Mouse (Mus musculus) hindbrain, embryonic 12.5 days (tissue): ENCODE results near the gene Psat1. TPM values are rescaled to one million over a fixed set of nuclear protein-coding genes. Genes with fewer than 3 reads are reported as not detected.
A peak's percentile ranks its signal among the peaks of the same experiment; 100 is the strongest.

ENCODE experiments used
- ATAC-seq: fragments of 200-750 bp; cut with Nextera tagmentation; 2 replicates; pipeline ENCODE4 v1.8.0; 2017; ENCODE audit warnings: moderate TSS enrichment; ENCODE audit not compliant: low FRiP score
- H3K27ac ChIP-seq: fragments of 300-500 bp; sonication (generic); 2 replicates; pipeline ENCODE4 v1.5.1; 2016; ENCODE audit warnings: mild to moderate bottlenecking
- H3K27me3 ChIP-seq: fragments of 300-500 bp; sonication (generic); 2 replicates; pipeline ENCODE4 v1.6.1; 2016; ENCODE audit warnings: mild to moderate bottlenecking
- H3K36me3 ChIP-seq: fragments of 300-500 bp; sonication (generic); 2 replicates; pipeline ENCODE4 v1.6.1; 2016; ENCODE audit warnings: mild to moderate bottlenecking
- H3K4me1 ChIP-seq: fragments of 300-500 bp; sonication (generic); 2 replicates; pipeline ENCODE4 v1.6.1; 2016
- H3K4me2 ChIP-seq: fragments of 300-500 bp; sonication (generic); replicated peaks from 2 replicates; pipeline ENCODE4 v1.6.1; 2016; ENCODE audit warnings: mild to moderate bottlenecking
- H3K4me3 ChIP-seq: fragments of 300-500 bp; sonication (generic); 2 replicates; pipeline ENCODE4 v1.5.1; 2016; ENCODE audit warnings: mild to moderate bottlenecking
- H3K9ac ChIP-seq: fragments of 300-500 bp; sonication (generic); 2 replicates; pipeline ENCODE4 v1.6.1; 2016; ENCODE audit warnings: mild to moderate bottlenecking, moderate library complexity
- H3K9me3 ChIP-seq: fragments of 300-500 bp; sonication (generic); replicated peaks from 2 replicates; pipeline ENCODE4 v1.6.1; 2016; ENCODE audit warnings: mild to moderate bottlenecking
- WGBS: fragments of 180-500 bp; shearing (Covaris S2); methylation state at CpG from one replicate; pipeline ENCODE4 v1.1.7; 2016; 5-methylcytosine and 5-hydroxymethylcytosine counted together
- polyA plus RNA-seq: library from polyadenylated mRNA; unstranded; fragments of >200 nt; fragmentation: Nextera tagmentation; extraction: Ambion mirVana; gene quantifications from 2 replicates; pipeline ENCODE4 v1.2.1, GENCODE M21; 2016

Psat1 gene
- polyA plus RNA-seq, 1 experiment from 2014 or later = 96.0 TPM

DNA sequence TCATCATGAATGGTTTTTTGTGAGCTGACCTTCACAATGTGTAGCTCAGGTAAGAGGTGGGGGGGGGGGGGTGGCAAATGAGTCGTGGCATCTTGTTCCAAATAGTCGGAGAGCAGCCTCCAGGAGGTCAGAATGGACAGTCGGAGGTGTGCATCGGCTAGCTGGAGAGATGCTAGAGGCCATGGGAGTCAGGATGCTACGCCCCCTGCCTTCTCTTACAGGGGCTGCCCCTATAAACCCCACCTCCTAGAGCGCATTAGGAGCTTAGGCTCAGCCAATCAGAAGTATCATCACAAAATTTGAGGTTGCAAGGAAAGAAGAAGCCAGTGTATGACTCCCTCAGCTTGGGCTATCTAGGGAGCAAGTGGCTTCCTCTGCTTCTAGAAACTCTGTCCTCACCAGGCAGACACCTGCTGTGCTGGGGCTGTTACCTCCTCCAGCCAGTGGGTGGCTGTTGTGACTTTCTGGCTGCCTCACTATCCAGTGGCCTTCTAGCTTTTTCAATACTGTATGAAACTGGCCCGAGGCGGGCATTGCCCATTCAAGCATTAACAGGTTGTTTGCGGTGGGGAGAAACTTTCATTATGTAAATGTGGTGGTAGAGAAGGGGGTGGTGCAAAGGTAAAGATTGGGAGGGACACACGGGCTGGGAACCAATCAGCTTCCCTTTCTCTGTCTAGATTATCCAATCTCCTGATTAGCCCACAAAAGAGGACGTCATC is 64.3 kb downstream of the Psat1 start:
- Histone ChIP-seq H3K9me3 (no peaks in the 10 kb centered on the region), H3K4me1 (no peaks in the 10 kb centered on the region), H3K36me3 (no peaks in the 10 kb centered on the region), H3K27ac (no peak overlapping the region), H3K9ac (no peak overlapping the region), H3K4me2 (no peak overlapping the region), H3K27me3 (no peaks in the 10 kb centered on the region), H3K4me3 (no peak overlapping the region)
- ATAC-seq = no peak
- WGBS = 76% methylated on average over 11 of the region's 11 CpGs

DNA sequence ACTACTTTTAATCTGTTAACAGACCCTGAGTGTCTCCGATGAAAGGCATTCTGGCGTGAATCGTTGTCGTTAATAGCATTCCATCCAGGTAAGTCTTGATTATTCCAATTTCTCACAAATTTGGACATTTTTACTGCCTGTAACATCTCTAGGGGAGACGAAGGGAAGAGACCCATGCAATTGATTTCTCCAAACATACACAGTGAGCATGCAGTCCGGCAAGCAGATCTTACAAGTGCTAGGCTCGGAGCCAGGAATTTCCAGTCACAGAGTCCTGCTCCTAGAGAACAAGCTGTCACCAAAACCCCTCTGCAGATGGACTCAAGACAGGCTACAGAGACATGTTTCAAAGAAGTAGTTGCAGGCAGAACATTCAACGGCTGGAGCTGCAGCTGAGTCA is 66.4 kb downstream of the Psat1 start:
- no peaks in the 10 kb centered on the region for H3K36me3 ChIP-seq
- H3K4me2 ChIP-seq = no peak overlapping the region
- H3K9ac ChIP-seq = no peak overlapping the region
- no peaks in the 10 kb centered on the region for H3K9me3 ChIP-seq
- no peak overlapping the region for H3K4me3 ChIP-seq
- H3K27me3 ChIP-seq = no peaks in the 10 kb centered on the region
- no peak for ATAC-seq
- WGBS = 85% methylated on average over 8 of the region's 8 CpGs
- H3K27ac ChIP-seq = no peak overlapping the region
- H3K4me1 ChIP-seq = no peaks in the 10 kb centered on the region

GRCm38 (mm10) chr19:15879271-15879670 is 67.9 kb downstream of the Psat1 start:
- Histone ChIP-seq H3K27ac (no peak overlapping the region), H3K4me2 (no peak overlapping the region), H3K4me1 (no peaks in the 10 kb centered on the region), H3K27me3 (no peaks in the 10 kb centered on the region), H3K4me3 (no peak overlapping the region), H3K9me3 (no peaks in the 10 kb centered on the region), H3K9ac (no peak overlapping the region), H3K36me3 (no peaks in the 10 kb centered on the region)
- WGBS = 92% methylated on average over 5 of the region's 5 CpGs
- no peak for ATAC-seq

GRCm38 (mm10) chr19:15868865-15869698 is 78.1 kb downstream of the Psat1 start:
- no peak overlapping the region for H3K27ac ChIP-seq
- 29% methylated on average over 7 of the region's 7 CpGs for WGBS
- no peaks in the 10 kb centered on the region for H3K36me3 ChIP-seq

DNA sequence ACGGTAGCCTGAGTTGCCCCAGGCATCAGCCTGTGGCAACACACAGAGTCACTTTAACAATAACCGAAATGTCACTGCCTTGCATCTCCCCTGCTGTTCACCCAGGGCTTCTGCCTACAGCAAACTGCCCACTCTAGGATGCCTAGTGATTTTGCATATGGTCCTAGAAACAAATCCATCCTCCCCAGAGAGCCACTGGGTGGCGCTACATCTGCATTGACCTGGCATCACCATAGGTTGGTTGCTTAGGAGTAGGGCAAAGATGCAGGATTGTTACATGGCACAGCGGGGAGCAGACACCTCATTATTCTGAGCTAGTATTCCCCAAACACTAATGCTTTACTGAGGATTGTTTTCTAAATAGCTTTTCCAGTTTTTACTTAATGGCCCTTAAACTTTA is 80.3 kb downstream of the Psat1 start:
- Histone ChIP-seq H3K36me3 (no peaks in the 10 kb centered on the region), H3K4me2 (no peak overlapping the region), H3K9me3 (no peaks in the 10 kb centered on the region), H3K9ac (no peak overlapping the region), H3K27me3 (no peaks in the 10 kb centered on the region), H3K27ac (no peak overlapping the region), H3K4me3 (no peak overlapping the region), H3K4me1 (peaks cover 8% of the 10 kb centered on the region; the same call in 1 of the 2 replicates)
- WGBS = 48% methylated on average over 4 of the region's 4 CpGs
- ATAC-seq = no peak; the same call in 1 of the 2 replicates

More at GRCm38 (mm10) chr19:15868865-15869698, 78.1 kb downstream of the Psat1 start:
- Histone ChIP-seq H3K4me3 (no peak overlapping the region), H3K9me3 (no peaks in the 10 kb centered on the region), H3K4me2 (no peak overlapping the region), H3K9ac (no peak overlapping the region), H3K4me1 (peaks cover 8% of the 10 kb centered on the region; the same call in 1 of the 2 replicates), H3K27me3 (no peaks in the 10 kb centered on the region)
- ATAC-seq = peak; percentile 53; the same call in 1 of the 2 replicates

- 19% methylated on average over 1 of the region's 1 CpGs for WGBS
- no peak for ATAC-seq
- H3K27me3 ChIP-seq = no peaks in the 10 kb centered on the region
These were observed 81.0 kb downstream of the Psat1 start for GRCm38 (mm10) chr19:15866126-15866525.

GRCm38 (mm10) chr19:15865431-15865830 is 81.7 kb downstream of the Psat1 start:
- no peak overlapping the region for H3K4me3 ChIP-seq
- no peak overlapping the region for H3K27ac ChIP-seq
- H3K4me2 ChIP-seq = no peak overlapping the region
- no peak overlapping the region for H3K9ac ChIP-seq
- H3K9me3 ChIP-seq = no peaks in the 10 kb centered on the region
- H3K36me3 ChIP-seq = no peaks in the 10 kb centered on the region
- no peaks in the 10 kb centered on the region for H3K27me3 ChIP-seq
- no peak for ATAC-seq
- H3K4me1 ChIP-seq = peaks cover 8% of the 10 kb centered on the region; the same call in 1 of the 2 replicates

More at GRCm38 (mm10) chr19:15866126-15866525, 81.0 kb downstream of the Psat1 start:
- Histone ChIP-seq H3K4me2 (no peak overlapping the region), H3K9me3 (no peaks in the 10 kb centered on the region), H3K36me3 (no peaks in the 10 kb centered on the region), H3K4me3 (no peak overlapping the region), H3K4me1 (peaks cover 8% of the 10 kb centered on the region; the same call in 1 of the 2 replicates), H3K27ac (no peak overlapping the region), H3K9ac (no peak overlapping the region)

- no peaks in the 10 kb centered on the region for H3K9me3 ChIP-seq
- no peak overlapping the region for H3K27ac ChIP-seq
- 85% methylated on average over 2 of the region's 2 CpGs for WGBS
- H3K9ac ChIP-seq = no peak overlapping the region
- no peak for ATAC-seq
- H3K36me3 ChIP-seq = no peaks in the 10 kb centered on the region
- H3K4me3 ChIP-seq = no peak overlapping the region
- peaks cover 8% of the 10 kb centered on the region; the same call in 1 of the 2 replicates for H3K4me1 ChIP-seq
- no peak overlapping the region for H3K4me2 ChIP-seq
- H3K27me3 ChIP-seq = no peaks in the 10 kb centered on the region
These were observed 83.0 kb downstream of the Psat1 start for GRCm38 (mm10) chr19:15864129-15864528.

DNA sequence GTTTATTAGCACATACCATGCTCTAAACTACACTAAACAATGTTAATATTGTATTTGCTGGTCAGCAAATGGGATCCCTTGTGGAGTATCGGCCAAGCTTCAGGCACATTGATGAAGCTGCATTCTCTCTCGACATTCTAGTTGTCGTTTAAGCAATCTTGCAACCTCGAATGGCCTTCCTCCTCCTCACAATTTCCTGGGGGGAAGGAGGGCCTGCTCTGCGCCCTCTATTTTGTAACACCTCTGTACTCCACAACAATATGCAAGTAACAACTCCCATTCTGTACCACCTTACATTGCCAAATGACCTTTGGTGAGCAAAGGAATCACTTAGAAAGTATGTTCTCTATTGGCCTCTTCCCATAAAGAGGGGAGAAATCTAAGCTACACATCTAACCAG is 91.8 kb downstream of the Psat1 start:
- no peaks in the 10 kb centered on the region for H3K27me3 ChIP-seq
- no peak overlapping the region for H3K4me2 ChIP-seq
- no peak overlapping the region for H3K4me3 ChIP-seq
- H3K4me1 ChIP-seq = no peaks in the 10 kb centered on the region
- H3K27ac ChIP-seq = no peak overlapping the region
- no peak for ATAC-seq
- no peak overlapping the region for H3K9ac ChIP-seq
- H3K9me3 ChIP-seq = no peaks in the 10 kb centered on the region
- H3K36me3 ChIP-seq = no peaks in the 10 kb centered on the region
- WGBS = 94% methylated on average over 5 of the region's 5 CpGs

Other genes with a start within 250 kb of the Psat1 start
- gene Cep78, start 37.7 kb upstream of the Psat1 start, polyA plus RNA-seq = 51.0 and 52.9 TPM in 2 replicates
- gene Gnaq, start 185.5 kb upstream of the Psat1 start, polyA plus RNA-seq = 49.3 and 54.4 TPM in 2 replicates